Mouse (Mus musculus) limb, embryonic 15.5 days (tissue): ENCODE data around the gene Emc3. TPM values are rescaled to one million over a fixed set of nuclear protein-coding genes. Genes with fewer than 3 reads are reported as not detected.

Experiments used
- ATAC-seq: fragments of 200-750 bp; cut with Nextera tagmentation; 2 replicates; pipeline ENCODE4 v1.8.0; 2017; ENCODE audit warnings: low read depth, moderate TSS enrichment; ENCODE audit not compliant: insufficient number of reproducible peaks, low FRiP score, low TSS enrichment
- H3K27ac ChIP-seq: fragments of 300-500 bp; sonication (generic); 2 replicates; pipeline ENCODE4 v1.5.1; 2015; ENCODE audit warnings: moderate library complexity, mild to moderate bottlenecking, inconsistent platforms
- H3K27me3 ChIP-seq: fragments of 300-500 bp; sonication (generic); 2 replicates; pipeline ENCODE4 v1.6.1; 2015; ENCODE audit warnings: inconsistent platforms
- H3K36me3 ChIP-seq: fragments of 300-500 bp; sonication (generic); 2 replicates; pipeline ENCODE4 v1.6.1; 2015; ENCODE audit warnings: inconsistent platforms
- H3K4me1 ChIP-seq: fragments of 300-500 bp; sonication (generic); 2 replicates; pipeline ENCODE4 v1.6.1; 2015; ENCODE audit warnings: inconsistent platforms
- H3K4me2 ChIP-seq: fragments of 300-500 bp; sonication (generic); 2 replicates; pipeline ENCODE4 v1.6.1; 2015; ENCODE audit warnings: mild to moderate bottlenecking, inconsistent platforms
- H3K4me3 ChIP-seq: fragments of 300-500 bp; sonication (generic); 2 replicates; pipeline ENCODE4 v1.5.1; 2015; ENCODE audit warnings: mild to moderate bottlenecking, inconsistent platforms
- H3K9ac ChIP-seq: fragments of 300-500 bp; sonication (generic); 2 replicates; pipeline ENCODE4 v1.6.1; 2015; ENCODE audit warnings: inconsistent platforms
- H3K9me3 ChIP-seq: fragments of 300-500 bp; sonication (generic); 2 replicates; pipeline ENCODE4 v1.6.1; 2016; ENCODE audit warnings: inconsistent platforms
- WGBS: fragments of 180-500 bp; shearing (Covaris S2); methylation state at CpG from one replicate; pipeline ENCODE4 v1.1.7; 2015; 5-methylcytosine and 5-hydroxymethylcytosine counted together
- polyA plus RNA-seq: library from polyadenylated mRNA; unstranded; fragments of >200 nt; fragmentation: Nextera tagmentation; extraction: Ambion mirVana; gene quantifications from 2 replicates; pipeline ENCODE4 v1.2.1, GENCODE M21; 2015

Gene Emc3
- polyA plus RNA-seq = 106 and 110 TPM in 2 replicates

- Histone ChIP-seq H3K36me3 (peaks cover 4% of the 10 kb centered on the region; the same call in 1 of the 2 replicates), H3K9me3 (no peaks in the 10 kb centered on the region), H3K4me3 (peak within 1 kb of the TSS; percentile 92), H3K4me1 (peaks cover 11% of the 10 kb centered on the region), H3K9ac (peak within 1 kb of the TSS; percentile 75), H3K4me2 (peak within 1 kb of the TSS; percentile 48), H3K27me3 (no peaks in the 10 kb centered on the region), H3K27ac (peak within 1 kb of the TSS; percentile 80)
- ATAC-seq = peak; percentile 78
- WGBS = under 1% methylated on average over 47 of the region's 47 CpGs
Measured at GRCm38 (mm10) chr6:113530932-113531839, at the start of gene Emc3, which contains the start of gene Fancd2. TSS of gene Emc3 (minus strand) at chr6:113531652. TSS of gene Fancd2 (plus strand) at chr6:113531682.

- Histone ChIP-seq H3K4me3 (no peak overlapping the region), H3K4me1 (no peaks in the 10 kb centered on the region), H3K27me3 (no peaks in the 10 kb centered on the region), H3K9ac (no peak overlapping the region), H3K4me2 (no peak overlapping the region), H3K9me3 (no peaks in the 10 kb centered on the region), H3K36me3 (peaks cover 10% of the 10 kb centered on the region; the same call in 1 of the 2 replicates), H3K27ac (no peak overlapping the region)
- no peak for ATAC-seq
- WGBS = 95% methylated on average over 3 of the region's 3 CpGs
Measured at GRCm38 (mm10) chr6:113579306-113579705, 47.9 kb upstream of the Emc3 start.

GRCm38 (mm10) chr6:113576044-113576443, 44.6 kb upstream of the Emc3 start:
- no peaks in the 10 kb centered on the region for H3K9me3 ChIP-seq
- no peak overlapping the region for H3K4me3 ChIP-seq
- H3K4me1 ChIP-seq = no peaks in the 10 kb centered on the region
- 95% methylated on average over 6 of the region's 6 CpGs for WGBS
- peaks cover 8% of the 10 kb centered on the region; the same call in 1 of the 2 replicates for H3K36me3 ChIP-seq
- H3K27ac ChIP-seq = no peak overlapping the region
- H3K9ac ChIP-seq = no peak overlapping the region
- no peak overlapping the region for H3K4me2 ChIP-seq
- ATAC-seq = no peak
- H3K27me3 ChIP-seq = no peaks in the 10 kb centered on the region

GRCm38 (mm10) chr6:113564557-113564956, 33.1 kb upstream of the Emc3 start:
- Histone ChIP-seq H3K4me2 (no peak overlapping the region), H3K36me3 (peaks cover 6% of the 10 kb centered on the region; the same call in 1 of the 2 replicates), H3K4me3 (no peak overlapping the region), H3K27ac (no peak overlapping the region), H3K4me1 (no peaks in the 10 kb centered on the region), H3K9me3 (no peaks in the 10 kb centered on the region), H3K9ac (no peak overlapping the region), H3K27me3 (no peaks in the 10 kb centered on the region)
- 56% methylated on average over 1 of the region's 1 CpGs for WGBS
- no peak for ATAC-seq

- Histone ChIP-seq H3K4me2 (no peak overlapping the region), H3K9ac (no peak overlapping the region), H3K4me3 (no peak overlapping the region), H3K36me3 (0 out of 2 replicates have a peak, but pooled peaks cover 5% of the 10 kb centered on the region), H3K9me3 (no peaks in the 10 kb centered on the region), H3K27ac (no peak overlapping the region), H3K4me1 (no peaks in the 10 kb centered on the region), H3K27me3 (no peaks in the 10 kb centered on the region)
- WGBS = 81% methylated on average over 6 of the region's 6 CpGs
- no peak for ATAC-seq
Measured at GRCm38 (mm10) chr6:113559736-113560135, 28.3 kb upstream of the Emc3 start.

GRCm38 (mm10) chr6:113543906-113544481, 12.5 kb upstream of the Emc3 start:
- Histone ChIP-seq H3K4me1 (no peaks in the 10 kb centered on the region), H3K4me3 (no peak overlapping the region), H3K27ac (no peak overlapping the region), H3K4me2 (no peak overlapping the region), H3K27me3 (no peaks in the 10 kb centered on the region), H3K9me3 (no peaks in the 10 kb centered on the region), H3K36me3 (0 out of 2 replicates have a peak, but pooled peaks cover 4% of the 10 kb centered on the region), H3K9ac (no peak overlapping the region)
- no peak for ATAC-seq
- WGBS = 95% methylated on average over 11 of the region's 12 CpGs

- Histone ChIP-seq H3K36me3 (peaks cover 3% of the 10 kb centered on the region; the same call in 1 of the 2 replicates), H3K4me3 (no peak overlapping the region), H3K4me1 (no peaks in the 10 kb centered on the region), H3K4me2 (no peak overlapping the region), H3K9me3 (no peaks in the 10 kb centered on the region), H3K27me3 (no peaks in the 10 kb centered on the region), H3K9ac (no peak overlapping the region), H3K27ac (no peak overlapping the region)
- no peak for ATAC-seq
- WGBS = 83% methylated on average over 6 of the region's 6 CpGs
Measured at GRCm38 (mm10) chr6:113541610-113542009, 10.2 kb upstream of the Emc3 start.

GRCm38 (mm10) chr6:113534886-113535285, 3.4 kb upstream of the Emc3 start:
- ATAC-seq = no peak
- Histone ChIP-seq H3K4me2 (no peak overlapping the region), H3K36me3 (peaks cover 3% of the 10 kb centered on the region; the same call in 1 of the 2 replicates), H3K4me3 (no peak overlapping the region), H3K27me3 (no peaks in the 10 kb centered on the region), H3K9ac (no peak overlapping the region), H3K4me1 (peaks cover 10% of the 10 kb centered on the region), H3K9me3 (no peaks in the 10 kb centered on the region), H3K27ac (no peak overlapping the region)
- WGBS = 79% methylated on average over 7 of the region's 7 CpGs

GRCm38 (mm10) chr6:113531840-113532404, 470 bp upstream of the Emc3 start:
- Histone ChIP-seq H3K27ac (peak overlapping the region; percentile 80), H3K27me3 (no peaks in the 10 kb centered on the region)
- 7% methylated on average over 7 of the region's 7 CpGs for WGBS

GRCm38 (mm10) chr6:113523420-113523819, 8.0 kb downstream of the Emc3 start:
- no peaks in the 10 kb centered on the region for H3K27me3 ChIP-seq
- no peak overlapping the region for H3K4me3 ChIP-seq
- no peak for ATAC-seq
- no peak overlapping the region for H3K9ac ChIP-seq
- no peak overlapping the region for H3K27ac ChIP-seq
- no peaks in the 10 kb centered on the region for H3K4me1 ChIP-seq
- WGBS = 84% methylated on average over 8 of the region's 8 CpGs
- no peak overlapping the region for H3K4me2 ChIP-seq
- H3K9me3 ChIP-seq = no peaks in the 10 kb centered on the region
- H3K36me3 ChIP-seq = peaks cover 55% of the 10 kb centered on the region

More at GRCm38 (mm10) chr6:113531840-113532404, 470 bp upstream of the Emc3 start:
- Histone ChIP-seq H3K36me3 (no peaks in the 10 kb centered on the region), H3K4me3 (peak overlapping the region; percentile 92), H3K9ac (peak overlapping the region; percentile 75), H3K4me1 (peaks cover 11% of the 10 kb centered on the region), H3K4me2 (peak overlapping the region; percentile 48), H3K9me3 (no peaks in the 10 kb centered on the region)
- ATAC-seq = no peak

GRCm38 (mm10) chr6:113522310-113522709, 9.1 kb downstream of the Emc3 start:
- H3K27me3 ChIP-seq = no peaks in the 10 kb centered on the region
- H3K36me3 ChIP-seq = peaks cover 66% of the 10 kb centered on the region
- no peak overlapping the region for H3K27ac ChIP-seq
- H3K4me1 ChIP-seq = no peaks in the 10 kb centered on the region
- WGBS = 79% methylated on average over 1 of the region's 1 CpGs
- H3K9me3 ChIP-seq = no peaks in the 10 kb centered on the region
- ATAC-seq = no peak
- no peak overlapping the region for H3K4me2 ChIP-seq
- no peak overlapping the region for H3K9ac ChIP-seq
- H3K4me3 ChIP-seq = no peak overlapping the region
